Mouse (Mus musculus) hindbrain, embryonic 12.5 days (tissue): ENCODE measurements around the gene A430078G23Rik. TPM values are rescaled to one million over a fixed set of nuclear protein-coding genes. Genes with fewer than 3 reads are reported as not detected.
"Not testable (repeated sequence)": the region's sequence is repeated elsewhere in the genome, so short reads cannot be mapped to it uniquely, and the experiment has no call there.

Source experiments
- ATAC-seq: fragments of 200-750 bp; cut with Nextera tagmentation; 2 replicates; pipeline ENCODE4 v1.8.0; 2017; ENCODE audit warnings: moderate TSS enrichment; ENCODE audit not compliant: low FRiP score
- H3K27ac ChIP-seq: fragments of 300-500 bp; sonication (generic); 2 replicates; pipeline ENCODE4 v1.5.1; 2016; ENCODE audit warnings: mild to moderate bottlenecking
- H3K27me3 ChIP-seq: fragments of 300-500 bp; sonication (generic); 2 replicates; pipeline ENCODE4 v1.6.1; 2016; ENCODE audit warnings: mild to moderate bottlenecking
- H3K36me3 ChIP-seq: fragments of 300-500 bp; sonication (generic); 2 replicates; pipeline ENCODE4 v1.6.1; 2016; ENCODE audit warnings: mild to moderate bottlenecking
- H3K4me1 ChIP-seq: fragments of 300-500 bp; sonication (generic); 2 replicates; pipeline ENCODE4 v1.6.1; 2016
- H3K4me2 ChIP-seq: fragments of 300-500 bp; sonication (generic); replicated peaks from 2 replicates; pipeline ENCODE4 v1.6.1; 2016; ENCODE audit warnings: mild to moderate bottlenecking
- H3K4me3 ChIP-seq: fragments of 300-500 bp; sonication (generic); 2 replicates; pipeline ENCODE4 v1.5.1; 2016; ENCODE audit warnings: mild to moderate bottlenecking
- H3K9ac ChIP-seq: fragments of 300-500 bp; sonication (generic); 2 replicates; pipeline ENCODE4 v1.6.1; 2016; ENCODE audit warnings: mild to moderate bottlenecking, moderate library complexity
- H3K9me3 ChIP-seq: fragments of 300-500 bp; sonication (generic); replicated peaks from 2 replicates; pipeline ENCODE4 v1.6.1; 2016; ENCODE audit warnings: mild to moderate bottlenecking
- WGBS: fragments of 180-500 bp; shearing (Covaris S2); methylation state at CpG from one replicate; pipeline ENCODE4 v1.1.7; 2016; 5-methylcytosine and 5-hydroxymethylcytosine counted together
- polyA plus RNA-seq: library from polyadenylated mRNA; unstranded; fragments of >200 nt; fragmentation: Nextera tagmentation; extraction: Ambion mirVana; gene quantifications from 2 replicates; pipeline ENCODE4 v1.2.1, GENCODE M21; 2016

A430078G23Rik gene
- polyA plus RNA-seq = not detected in 2 replicates

DNA sequence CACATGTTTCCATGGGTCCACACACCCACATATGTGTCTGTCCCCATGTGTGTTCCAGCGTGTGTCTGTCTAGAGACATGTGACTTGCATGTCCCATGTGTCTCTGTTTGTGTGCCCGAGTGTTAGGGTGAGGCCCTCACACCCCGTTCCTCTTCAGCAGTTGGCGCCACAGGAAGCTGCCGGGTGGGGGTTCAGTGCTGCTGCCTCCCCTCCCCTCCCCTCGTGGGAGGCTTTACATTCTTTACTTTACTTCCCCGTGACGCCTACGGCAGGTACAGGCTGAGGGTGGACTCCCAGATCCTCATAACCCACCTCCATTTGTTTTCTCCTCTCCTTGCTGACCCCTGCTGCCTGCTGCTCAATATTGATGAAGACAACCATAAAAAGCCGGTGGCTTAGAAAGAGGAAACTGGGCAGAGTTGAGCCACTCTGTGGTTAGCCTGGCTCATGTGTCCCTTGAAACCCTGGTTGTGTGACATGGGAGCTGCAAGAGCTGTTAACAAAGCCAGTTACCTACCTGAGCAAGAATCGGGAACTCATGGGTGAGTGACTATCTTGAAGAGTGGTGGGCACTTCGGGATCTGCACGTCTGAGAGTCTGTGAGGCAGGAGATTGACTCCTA lies at the start of gene A430078G23Rik:
Gene A430078G23Rik, plus strand, starts transcription at position 227 of the 622 bp plus-strand sequence.
- Histone ChIP-seq H3K4me1 (no peaks in the 10 kb centered on the region), H3K36me3 (no peaks in the 10 kb centered on the region), H3K4me2 (no peak within 1 kb of the TSS), H3K4me3 (no peak within 1 kb of the TSS), H3K9ac (no peak within 1 kb of the TSS), H3K27ac (no peak within 1 kb of the TSS), H3K9me3 (no peaks in the 10 kb centered on the region), H3K27me3 (no peaks in the 10 kb centered on the region)
- no peak for ATAC-seq
- WGBS = 79% methylated on average over 13 of the region's 13 CpGs

DNA sequence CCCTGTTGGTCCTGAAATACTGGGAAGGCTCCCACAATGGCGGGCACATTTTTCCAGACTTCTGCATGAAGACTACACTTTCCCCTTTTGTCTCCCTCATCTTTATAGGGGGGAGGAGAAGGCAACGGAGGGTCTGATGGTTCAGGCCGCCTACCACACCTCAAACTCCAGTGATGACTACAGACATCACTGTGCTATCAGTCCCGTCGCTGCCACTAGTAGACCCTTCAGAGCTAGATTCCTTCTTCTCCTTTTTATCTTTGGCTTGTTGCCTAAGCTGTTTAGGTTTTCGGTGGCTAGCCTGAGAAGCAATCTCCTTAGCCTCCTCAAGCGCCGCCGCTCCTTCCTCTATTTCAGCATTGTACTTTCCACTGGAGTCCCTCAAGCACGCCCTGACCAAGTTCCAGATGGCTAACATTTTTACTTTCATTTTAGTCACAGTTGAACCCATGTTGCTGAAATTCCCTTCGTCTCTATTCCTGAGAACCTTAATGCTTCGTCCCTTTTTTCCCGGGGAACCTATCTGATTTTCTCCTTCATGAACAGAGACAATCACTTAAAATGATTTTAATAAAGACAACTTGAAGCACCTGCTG lies 44.9 kb upstream of the A430078G23Rik start:
- not testable (repeated sequence) for ATAC-seq, H3K27me3 ChIP-seq, H3K4me3 ChIP-seq, H3K4me1 ChIP-seq, H3K27ac ChIP-seq, H3K4me2 ChIP-seq, H3K9ac ChIP-seq, H3K9me3 ChIP-seq, H3K36me3 ChIP-seq
- 97% methylated on average over 13 of the region's 13 CpGs for WGBS

DNA sequence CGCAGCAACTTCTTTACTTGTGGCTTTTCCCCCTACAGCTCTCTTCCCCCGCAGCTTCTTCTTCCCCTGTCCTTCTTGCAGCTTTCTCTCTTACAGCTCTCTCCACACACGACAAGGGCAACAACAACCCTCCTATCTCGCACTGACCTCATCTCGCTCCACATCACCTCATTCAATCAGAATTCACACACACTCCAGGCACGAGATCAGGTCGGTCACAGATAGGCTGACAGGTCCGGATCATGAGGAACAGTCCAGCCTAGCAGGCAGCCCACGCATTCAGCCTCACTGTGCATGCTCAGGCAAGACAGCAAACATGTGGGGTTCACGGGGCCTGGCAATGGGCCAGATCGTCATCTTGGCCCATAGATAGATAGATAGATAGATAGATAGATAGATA lies 43.6 kb upstream of the A430078G23Rik start:
- H3K27me3 ChIP-seq = no peaks in the 10 kb centered on the region
- H3K36me3 ChIP-seq = no peaks in the 10 kb centered on the region
- 91% methylated on average over 11 of the region's 11 CpGs for WGBS
- no peak overlapping the region for H3K4me2 ChIP-seq
- no peak overlapping the region for H3K27ac ChIP-seq
- no peak overlapping the region for H3K9ac ChIP-seq
- H3K9me3 ChIP-seq = peaks cover 5% of the 10 kb centered on the region
- H3K4me1 ChIP-seq = no peaks in the 10 kb centered on the region
- no peak for ATAC-seq
- H3K4me3 ChIP-seq = no peak overlapping the region

DNA sequence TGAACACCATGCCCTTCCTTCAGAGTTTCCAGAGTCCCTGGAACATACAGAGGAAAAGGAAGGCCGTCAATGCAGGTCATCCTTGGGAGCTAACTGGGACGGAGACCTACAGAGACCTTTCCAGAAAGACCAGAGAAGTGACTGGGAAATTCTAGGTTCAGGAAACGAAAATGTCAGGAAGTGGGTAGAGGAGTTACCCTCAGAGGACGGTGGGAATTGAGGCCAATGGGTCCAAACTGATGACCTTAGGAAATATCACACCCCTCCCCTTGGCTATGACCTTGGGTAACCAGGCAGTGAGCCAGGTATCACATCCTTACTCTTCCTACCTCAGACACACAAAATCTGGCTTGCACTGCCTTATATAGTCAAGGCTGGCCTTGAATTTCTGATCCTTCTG lies 41.7 kb upstream of the A430078G23Rik start:
- peaks cover 3% of the 10 kb centered on the region for H3K9me3 ChIP-seq
- H3K27ac ChIP-seq = no peak overlapping the region
- WGBS = 73% methylated on average over 4 of the region's 4 CpGs
- ATAC-seq = no peak
- H3K9ac ChIP-seq = no peak overlapping the region
- H3K4me1 ChIP-seq = no peaks in the 10 kb centered on the region
- no peaks in the 10 kb centered on the region for H3K36me3 ChIP-seq
- H3K4me2 ChIP-seq = no peak overlapping the region
- no peak overlapping the region for H3K4me3 ChIP-seq
- no peaks in the 10 kb centered on the region for H3K27me3 ChIP-seq

DNA sequence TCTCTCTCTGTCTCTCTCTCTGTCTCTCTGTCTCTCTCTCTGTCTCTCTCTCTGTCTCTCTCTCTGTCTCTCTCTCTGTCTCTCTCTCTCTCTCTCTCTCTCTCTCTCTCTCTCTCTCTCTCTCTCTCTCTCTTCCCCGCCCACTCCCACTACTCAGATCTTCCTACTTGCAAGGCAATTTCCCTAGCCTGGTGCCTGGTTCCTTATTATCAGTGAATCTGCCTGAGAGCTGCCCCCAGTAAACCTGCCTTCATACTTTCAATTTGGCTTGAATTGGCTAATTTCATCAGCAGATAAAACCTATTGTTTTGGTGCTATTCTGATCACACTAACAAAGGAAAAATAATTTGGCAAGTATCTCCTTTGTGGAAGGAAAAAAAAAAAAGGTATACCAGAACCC lies 39.8 kb upstream of the A430078G23Rik start:
- 83% methylated on average over 1 of the region's 1 CpGs for WGBS
- H3K4me2 ChIP-seq, H3K27me3 ChIP-seq, ATAC-seq, H3K4me1 ChIP-seq, H3K9me3 ChIP-seq, H3K4me3 ChIP-seq, H3K36me3 ChIP-seq, H3K9ac ChIP-seq, H3K27ac ChIP-seq: not testable (repeated sequence)

DNA sequence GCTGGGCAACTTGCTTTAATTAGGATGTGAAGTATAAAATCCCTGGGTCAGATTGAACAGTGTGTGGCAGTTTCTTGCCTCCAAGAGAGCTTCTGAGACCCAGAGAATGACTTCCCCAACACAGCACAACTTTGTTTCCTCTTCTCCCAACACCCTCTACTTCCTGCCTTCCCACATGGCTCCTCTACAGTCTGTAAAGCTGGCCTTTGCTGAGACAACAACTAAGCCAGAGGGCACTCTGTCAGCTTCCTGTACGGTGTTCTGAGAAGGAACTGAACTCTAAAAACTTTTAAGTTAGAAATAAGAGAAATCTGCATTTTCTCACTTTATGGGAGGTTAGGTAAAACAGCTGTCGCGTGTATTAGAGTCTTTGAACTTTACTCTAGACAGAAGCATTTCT lies 39.4 kb upstream of the A430078G23Rik start:
- H3K4me3 ChIP-seq = no peak overlapping the region
- no peak for ATAC-seq
- 79% methylated on average over 3 of the region's 3 CpGs for WGBS
- H3K9ac ChIP-seq = no peak overlapping the region
- no peaks in the 10 kb centered on the region for H3K9me3 ChIP-seq
- H3K27me3 ChIP-seq = no peaks in the 10 kb centered on the region
- no peaks in the 10 kb centered on the region for H3K4me1 ChIP-seq
- H3K36me3 ChIP-seq = no peaks in the 10 kb centered on the region
- no peak overlapping the region for H3K4me2 ChIP-seq
- no peak overlapping the region for H3K27ac ChIP-seq

DNA sequence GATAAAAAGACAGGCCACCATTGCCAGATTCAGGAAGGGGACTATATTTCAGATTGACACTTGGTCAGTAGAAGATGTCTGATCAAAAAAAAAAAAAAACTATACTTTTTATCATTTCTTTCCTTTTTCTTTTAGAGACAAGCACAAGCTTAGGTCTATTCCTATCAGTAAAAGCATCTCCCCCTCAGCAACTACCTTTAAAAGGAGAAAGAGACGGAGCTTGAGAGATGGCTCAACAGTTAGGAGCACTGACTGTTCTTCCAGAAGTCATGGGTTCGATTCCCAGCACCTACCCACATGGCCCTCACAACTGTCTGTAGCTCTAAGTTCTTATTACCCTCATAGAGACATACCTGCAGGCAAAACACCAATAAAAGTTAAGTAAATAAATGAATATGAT lies 38.9 kb upstream of the A430078G23Rik start:
- no peak overlapping the region for H3K9ac ChIP-seq
- H3K4me3 ChIP-seq = no peak overlapping the region
- ATAC-seq = no peak
- 88% methylated on average over 2 of the region's 2 CpGs for WGBS
- no peaks in the 10 kb centered on the region for H3K4me1 ChIP-seq
- no peaks in the 10 kb centered on the region for H3K36me3 ChIP-seq
- no peak overlapping the region for H3K4me2 ChIP-seq
- no peak overlapping the region for H3K27ac ChIP-seq
- H3K27me3 ChIP-seq = no peaks in the 10 kb centered on the region
- H3K9me3 ChIP-seq = no peaks in the 10 kb centered on the region

DNA sequence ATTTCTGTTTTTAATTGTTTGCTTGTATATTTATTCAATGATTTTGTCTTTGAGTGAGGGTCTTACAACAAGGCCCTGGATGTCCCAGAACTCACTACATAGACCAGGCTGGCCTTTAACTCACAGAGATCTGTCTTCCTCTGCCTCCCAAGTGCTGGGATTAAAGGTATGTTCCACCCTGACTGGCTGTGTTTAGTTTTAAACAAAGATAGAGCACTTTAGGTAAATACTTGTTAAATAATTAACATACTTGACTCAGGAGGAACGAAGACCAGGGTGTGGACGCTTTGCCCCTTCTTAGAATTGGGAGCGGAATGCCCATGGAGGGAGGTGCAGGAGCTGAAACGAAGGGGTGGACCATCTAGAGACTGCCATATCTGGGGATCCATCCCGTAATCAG lies 36.6 kb upstream of the A430078G23Rik start:
- no peaks in the 10 kb centered on the region for H3K36me3 ChIP-seq
- 90% methylated on average over 5 of the region's 5 CpGs for WGBS
- H3K4me2 ChIP-seq = no peak overlapping the region
- no peak overlapping the region for H3K27ac ChIP-seq
- H3K9me3 ChIP-seq = no peaks in the 10 kb centered on the region
- H3K4me1 ChIP-seq = no peaks in the 10 kb centered on the region
- ATAC-seq = no peak
- no peak overlapping the region for H3K9ac ChIP-seq
- no peak overlapping the region for H3K4me3 ChIP-seq
- no peaks in the 10 kb centered on the region for H3K27me3 ChIP-seq

DNA sequence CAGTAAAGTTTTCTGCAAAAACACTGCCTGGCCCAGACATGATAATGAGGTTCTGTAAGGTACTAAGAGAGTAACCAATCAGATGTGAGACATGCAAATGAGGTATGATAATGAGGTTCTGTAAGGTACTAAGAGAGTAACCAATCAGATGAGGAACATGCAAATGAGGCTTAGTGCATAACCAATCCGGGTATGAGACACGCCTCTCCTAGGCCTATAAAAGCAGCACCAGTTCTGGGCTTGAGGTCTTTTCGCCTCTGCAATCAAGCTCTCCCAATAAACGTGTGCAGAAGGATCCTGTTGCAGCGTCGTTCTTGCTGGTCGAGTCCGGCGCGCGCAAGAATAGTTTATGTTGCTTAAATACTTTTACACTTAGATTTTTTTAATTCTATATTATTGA lies 33.9 kb upstream of the A430078G23Rik start:
- not testable (repeated sequence) for ATAC-seq, H3K4me1 ChIP-seq, H3K27ac ChIP-seq, H3K27me3 ChIP-seq, H3K4me3 ChIP-seq, H3K9ac ChIP-seq, H3K36me3 ChIP-seq, H3K4me2 ChIP-seq, H3K9me3 ChIP-seq
- WGBS = 91% methylated on average over 11 of the region's 11 CpGs

DNA sequence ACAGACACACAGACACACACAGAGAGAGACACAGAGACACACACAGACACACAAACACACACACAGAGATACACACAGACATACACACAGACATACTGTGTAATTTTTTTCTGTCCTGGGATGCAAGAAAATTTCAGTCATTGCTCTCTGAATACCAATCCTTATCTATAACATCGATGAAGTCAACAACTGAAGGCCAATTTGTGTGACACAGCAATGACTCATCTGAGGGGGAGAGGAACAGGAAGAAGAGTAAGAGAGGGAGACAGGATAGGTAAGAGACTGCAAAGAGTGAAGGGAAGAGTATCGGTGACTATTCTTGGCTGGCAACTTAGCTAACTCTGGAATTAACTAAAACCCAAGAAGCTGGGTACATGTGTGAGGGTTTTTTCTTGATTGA lies 29.0 kb upstream of the A430078G23Rik start:
- Histone ChIP-seq H3K36me3 (no peaks in the 10 kb centered on the region), H3K9ac (no peak overlapping the region), H3K27me3 (no peaks in the 10 kb centered on the region), H3K4me2 (no peak overlapping the region), H3K4me3 (no peak overlapping the region), H3K4me1 (no peaks in the 10 kb centered on the region), H3K9me3 (no peaks in the 10 kb centered on the region), H3K27ac (no peak overlapping the region)
- WGBS = 97% methylated on average over 2 of the region's 2 CpGs
- ATAC-seq = no peak

DNA sequence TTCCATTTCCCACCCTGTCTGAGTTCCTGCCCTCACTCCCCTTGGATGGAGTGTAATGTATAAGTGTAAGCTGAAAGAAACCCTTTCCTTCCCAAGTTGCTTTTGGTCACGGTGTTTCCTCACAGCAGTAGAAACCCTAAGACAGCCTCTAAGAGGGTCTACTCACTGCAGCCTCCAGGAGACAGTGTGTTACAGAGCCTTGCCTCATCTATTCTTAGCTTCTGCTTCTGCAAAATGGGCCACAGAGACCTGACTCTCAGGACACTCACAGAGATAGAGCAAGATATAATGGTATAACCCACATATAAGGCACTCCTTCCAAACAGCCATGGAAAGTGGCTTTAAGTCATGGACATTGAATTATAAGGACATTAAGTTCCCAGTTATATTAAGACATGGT lies 26.2 kb upstream of the A430078G23Rik start:
- Histone ChIP-seq H3K4me2 (no peak overlapping the region), H3K27me3 (no peaks in the 10 kb centered on the region), H3K9me3 (no peaks in the 10 kb centered on the region), H3K4me3 (no peak overlapping the region), H3K27ac (no peak overlapping the region), H3K9ac (no peak overlapping the region), H3K4me1 (no peaks in the 10 kb centered on the region), H3K36me3 (no peaks in the 10 kb centered on the region)
- no peak for ATAC-seq
- 68% methylated on average over 1 of the region's 1 CpGs for WGBS

DNA sequence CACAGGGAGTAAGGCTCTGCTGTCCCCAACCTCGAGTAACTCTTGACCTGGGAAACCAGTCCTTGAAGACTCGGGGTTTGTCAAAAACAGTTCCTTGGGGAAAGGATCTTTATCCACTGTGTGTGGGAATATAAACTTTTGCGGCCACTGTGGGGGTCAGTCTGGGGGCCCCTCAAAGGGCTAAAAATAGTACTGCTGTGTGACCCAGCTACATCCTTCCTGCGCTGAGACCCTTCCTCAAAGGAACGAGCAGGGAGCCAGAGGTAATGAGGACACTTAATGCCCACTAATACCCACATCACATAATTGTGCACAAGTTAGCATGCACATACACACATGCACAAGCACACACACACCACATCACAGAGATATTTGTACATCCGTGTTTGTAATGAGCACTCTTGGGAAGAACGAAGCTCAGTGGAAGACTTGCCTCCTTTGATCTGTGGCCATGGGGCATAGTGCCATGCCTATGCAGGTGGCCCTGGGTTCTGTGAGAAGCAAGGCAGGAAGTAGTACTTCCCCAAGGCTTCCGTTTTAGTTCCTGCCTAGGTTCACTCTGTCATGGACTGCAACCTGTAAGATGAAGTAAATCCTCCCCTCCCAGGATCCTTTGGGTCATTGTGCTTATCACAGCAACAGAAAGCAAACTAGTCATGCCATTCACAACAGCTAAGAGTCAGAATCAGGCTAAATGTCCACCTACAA lies 25.5 kb upstream of the A430078G23Rik start:
- H3K4me2 ChIP-seq = no peak overlapping the region
- no peak overlapping the region for H3K27ac ChIP-seq
- no peak for ATAC-seq
- H3K4me3 ChIP-seq = no peak overlapping the region
- H3K27me3 ChIP-seq = no peaks in the 10 kb centered on the region
- H3K36me3 ChIP-seq = no peaks in the 10 kb centered on the region
- no peaks in the 10 kb centered on the region for H3K9me3 ChIP-seq
- H3K4me1 ChIP-seq = no peaks in the 10 kb centered on the region
- 84% methylated on average over 8 of the region's 8 CpGs for WGBS
- no peak overlapping the region for H3K9ac ChIP-seq

DNA sequence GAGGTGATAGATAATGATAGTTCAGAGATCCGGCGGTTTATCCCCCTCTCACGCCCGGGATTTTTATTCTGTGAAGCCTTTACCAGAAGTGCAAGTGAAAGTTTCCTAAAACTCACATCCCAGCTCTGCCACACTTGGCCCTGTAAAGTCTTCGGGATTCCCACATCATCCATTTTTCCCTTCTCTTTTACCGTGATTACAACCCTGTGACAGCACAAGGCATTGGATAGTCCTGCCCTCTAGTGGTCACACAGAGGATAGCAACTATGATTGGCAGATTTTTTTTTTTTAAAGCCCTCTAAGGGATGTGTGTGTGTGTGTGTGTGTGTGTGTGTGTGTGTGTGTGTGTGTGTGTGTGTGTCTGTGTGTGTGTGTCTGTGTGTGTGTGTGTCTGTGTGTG lies 22.6 kb upstream of the A430078G23Rik start:
- no peak for ATAC-seq
- Histone ChIP-seq H3K36me3 (no peaks in the 10 kb centered on the region), H3K4me1 (no peaks in the 10 kb centered on the region), H3K27ac (no peak overlapping the region), H3K27me3 (no peaks in the 10 kb centered on the region), H3K9ac (no peak overlapping the region), H3K4me2 (no peak overlapping the region), H3K9me3 (no peaks in the 10 kb centered on the region), H3K4me3 (no peak overlapping the region)
- 51% methylated on average over 6 of the region's 6 CpGs for WGBS
